Mouse (Mus musculus) forebrain, embryonic 11.5 days (tissue): ENCODE data around the gene Kdm5c. TPM values are rescaled to one million over a fixed set of nuclear protein-coding genes. Genes with fewer than 3 reads are reported as not detected.

ENCODE experiments used
- ATAC-seq: fragments of 200-750 bp; cut with Nextera tagmentation; replicated peaks from 2 replicates; pipeline ENCODE4 v1.8.0; 2017; ENCODE audit warnings: moderate TSS enrichment; ENCODE audit not compliant: low FRiP score
- DNase-seq: peaks from one replicate; pipeline ENCODE4 v3.0.0-alpha.2; 2017; ENCODE audit warnings: low spot score
- H3K27ac ChIP-seq: fragments of 300-500 bp; sonication (generic); 2 replicates; pipeline ENCODE4 v1.5.1; 2014; ENCODE audit warnings: low read depth, low read length
- H3K27me3 ChIP-seq: fragments of 300-500 bp; sonication (generic); 2 replicates; pipeline ENCODE4 v1.6.1; 2014; ENCODE audit warnings: mild to moderate bottlenecking, low read length, mixed read lengths; ENCODE audit not compliant: control insufficient read depth, insufficient read depth
- H3K36me3 ChIP-seq: fragments of 300-500 bp; sonication (generic); 2 replicates; pipeline ENCODE4 v1.6.1; 2014; ENCODE audit warnings: mild to moderate bottlenecking, low read length, moderate library complexity, mixed read lengths; ENCODE audit not compliant: control insufficient read depth, insufficient read depth
- H3K4me1 ChIP-seq: fragments of 300-500 bp; sonication (generic); replicated peaks from 2 replicates; pipeline ENCODE4 v1.6.1; 2014; ENCODE audit warnings: low read length, mixed read lengths; ENCODE audit not compliant: control insufficient read depth, insufficient read depth
- H3K4me2 ChIP-seq: fragments of 300-500 bp; sonication (generic); 2 replicates; pipeline ENCODE4 v1.6.1; 2014; ENCODE audit warnings: low read depth, mild to moderate bottlenecking, low read length, moderate library complexity, mixed read lengths; ENCODE audit not compliant: severe bottlenecking
- H3K4me3 ChIP-seq: fragments of 300-500 bp; sonication (generic); 2 replicates; pipeline ENCODE4 v1.5.1; 2014; ENCODE audit warnings: low read depth, low read length
- H3K9ac ChIP-seq: fragments of 300-500 bp; sonication (generic); 2 replicates; pipeline ENCODE4 v1.6.1; 2014; ENCODE audit warnings: low read length
- H3K9me3 ChIP-seq: fragments of 300-500 bp; sonication (generic); 2 replicates; pipeline ENCODE4 v1.6.1; 2016; ENCODE audit warnings: low read length, mixed read lengths; ENCODE audit not compliant: control insufficient read depth
- WGBS: fragments of 180-500 bp; shearing (Covaris S2); extraction: QIAGEN DNeasy Blood & Tissue Kit; methylation state at CpG from one replicate; pipeline ENCODE4 v1.1.7; 2014; 5-methylcytosine and 5-hydroxymethylcytosine counted together
- polyA plus RNA-seq: library from polyadenylated mRNA; unstranded; fragments of >200 nt; fragmentation: Nextera tagmentation; extraction: Ambion mirVana; gene quantifications from 2 replicates; pipeline ENCODE4 v1.2.1, GENCODE M21; 2014

The Kdm5c gene
- polyA plus RNA-seq, 1 experiment from 2014 or later, result 46.3 TPM

DNA sequence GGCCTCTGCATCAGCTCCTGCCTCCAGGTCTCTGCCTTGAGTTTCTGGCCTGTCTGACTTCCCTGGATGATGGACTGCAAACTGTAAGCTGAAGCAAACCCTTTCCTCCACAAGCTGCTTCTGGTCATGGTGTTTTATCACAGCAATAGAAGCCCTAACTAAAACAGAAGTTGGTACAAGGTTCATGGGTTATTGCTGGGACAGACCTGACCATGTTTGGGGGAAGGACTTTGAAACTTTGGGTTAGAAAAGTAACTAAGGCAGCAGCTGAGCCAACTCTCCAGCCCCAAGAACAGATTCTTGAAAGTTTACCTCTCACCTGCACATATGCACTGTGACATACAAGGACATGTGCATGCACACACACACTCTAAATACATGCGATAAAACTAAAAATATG, 27.3 kb upstream of the Kdm5c start:
- Histone ChIP-seq H3K27me3 (peaks cover 57% of the 10 kb centered on the region), H3K9ac (no peak overlapping the region), H3K9me3 (no peaks in the 10 kb centered on the region), H3K36me3 (no peaks in the 10 kb centered on the region), H3K4me3 (no peak overlapping the region), H3K4me1 (peaks cover 3% of the 10 kb centered on the region; the same call in 1 of the 2 replicates), H3K4me2 (no peak overlapping the region), H3K27ac (no peak overlapping the region)
- 97% methylated on average over 1 of the region's 1 CpGs for WGBS
- no peak for DNase-seq
- ATAC-seq, result no peak

DNA sequence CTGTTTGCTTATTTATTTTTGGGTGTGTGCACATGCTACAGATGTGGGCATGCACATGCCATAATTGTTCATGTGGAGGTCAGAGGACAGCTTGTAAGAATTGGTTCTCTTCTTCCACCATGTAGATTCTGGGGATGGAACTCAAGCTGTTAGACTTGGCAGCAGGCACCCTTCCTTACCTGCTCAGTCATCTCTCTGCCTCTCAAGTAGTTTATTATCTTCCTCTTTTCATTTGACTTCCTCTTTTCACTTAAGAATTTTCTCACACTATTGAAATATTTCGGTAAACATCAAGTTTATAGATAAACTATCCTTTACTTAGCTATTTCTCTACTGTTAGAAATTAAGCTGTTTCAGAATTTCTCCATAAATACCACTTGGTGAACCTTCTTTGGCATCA, 18.1 kb upstream of the Kdm5c start:
- Histone ChIP-seq H3K4me3 (no peak overlapping the region), H3K9me3 (no peaks in the 10 kb centered on the region), H3K4me1 (no peaks in the 10 kb centered on the region), H3K9ac (no peak overlapping the region), H3K36me3 (no peaks in the 10 kb centered on the region), H3K27ac (no peak overlapping the region), H3K4me2 (no peak overlapping the region), H3K27me3 (peaks cover 44% of the 10 kb centered on the region)
- WGBS, result 80% methylated on average over 1 of the region's 1 CpGs
- DNase-seq, result no peak
- ATAC-seq, result no peak

- Histone ChIP-seq H3K9ac (no peak overlapping the region), H3K4me3 (no peak overlapping the region), H3K4me2 (no peak overlapping the region), H3K36me3 (no peaks in the 10 kb centered on the region), H3K27me3 (peaks cover 48% of the 10 kb centered on the region), H3K9me3 (no peaks in the 10 kb centered on the region), H3K4me1 (no peaks in the 10 kb centered on the region), H3K27ac (no peak overlapping the region)
- WGBS, result 93% methylated on average over 2 of the region's 2 CpGs
- ATAC-seq, result no peak
- DNase-seq, result no peak
Observed at GRCm38 (mm10) chrX:152218529-152218928, 14.3 kb upstream of the Kdm5c start.

- Histone ChIP-seq H3K27me3 (peaks cover 65% of the 10 kb centered on the region), H3K4me1 (no peaks in the 10 kb centered on the region), H3K4me2 (no peak overlapping the region), H3K9me3 (no peaks in the 10 kb centered on the region), H3K36me3 (no peaks in the 10 kb centered on the region), H3K9ac (no peak overlapping the region), H3K4me3 (no peak overlapping the region), H3K27ac (no peak overlapping the region)
- no peak for DNase-seq
- ATAC-seq, result no peak
- WGBS, result 63% methylated on average over 4 of the region's 4 CpGs
Observed at GRCm38 (mm10) chrX:152221721-152222120, 11.1 kb upstream of the Kdm5c start.

- Histone ChIP-seq H3K27ac (no peak overlapping the region), H3K4me3 (no peak overlapping the region), H3K9ac (no peak overlapping the region), H3K36me3 (no peaks in the 10 kb centered on the region), H3K27me3 (peaks cover 64% of the 10 kb centered on the region), H3K4me1 (no peaks in the 10 kb centered on the region), H3K9me3 (no peaks in the 10 kb centered on the region), H3K4me2 (no peak overlapping the region)
- WGBS, result 64% methylated on average over 8 of the region's 9 CpGs
- ATAC-seq (no peak), DNase-seq (no peak)
Observed at GRCm38 (mm10) chrX:152222226-152222625, 10.6 kb upstream of the Kdm5c start.

GRCm38 (mm10) chrX:152223313-152223712, 9.5 kb upstream of the Kdm5c start:
- no peaks in the 10 kb centered on the region for H3K9me3 ChIP-seq
- no peaks in the 10 kb centered on the region for H3K36me3 ChIP-seq
- H3K27me3 ChIP-seq, result peaks cover 62% of the 10 kb centered on the region
- DNase-seq, result no peak
- H3K9ac ChIP-seq, result no peak overlapping the region
- no peak overlapping the region for H3K27ac ChIP-seq
- H3K4me1 ChIP-seq, result no peaks in the 10 kb centered on the region
- 87% methylated on average over 6 of the region's 6 CpGs for WGBS
- no peak overlapping the region for H3K4me3 ChIP-seq
- H3K4me2 ChIP-seq, result no peak overlapping the region
- no peak for ATAC-seq

GRCm38 (mm10) chrX:152224280-152224679, 8.5 kb upstream of the Kdm5c start:
- ATAC-seq (no peak), DNase-seq (no peak)
- Histone ChIP-seq H3K9ac (no peak overlapping the region), H3K4me2 (no peak overlapping the region), H3K4me3 (no peak overlapping the region), H3K27me3 (peaks cover 52% of the 10 kb centered on the region), H3K4me1 (no peaks in the 10 kb centered on the region), H3K36me3 (no peaks in the 10 kb centered on the region), H3K9me3 (no peaks in the 10 kb centered on the region), H3K27ac (no peak overlapping the region)
- 75% methylated on average over 5 of the region's 5 CpGs for WGBS

- no peaks in the 10 kb centered on the region for H3K9me3 ChIP-seq
- WGBS, result 35% methylated on average over 3 of the region's 3 CpGs
- peak overlapping the region; percentile 90 for H3K4me3 ChIP-seq
- peak overlapping the region; percentile 70 for H3K4me2 ChIP-seq
- H3K4me1 ChIP-seq, result peaks cover 3% of the 10 kb centered on the region
- peak overlapping the region; percentile 86 for H3K9ac ChIP-seq
- H3K36me3 ChIP-seq, result no peaks in the 10 kb centered on the region; the same call in 1 of the 2 replicates
- no peaks in the 10 kb centered on the region for H3K27me3 ChIP-seq
- ATAC-seq, result no peak
- no peak for DNase-seq
- H3K27ac ChIP-seq, result no peak overlapping the region
Observed at GRCm38 (mm10) chrX:152234125-152234524, 1.3 kb downstream of the Kdm5c start.

DNA sequence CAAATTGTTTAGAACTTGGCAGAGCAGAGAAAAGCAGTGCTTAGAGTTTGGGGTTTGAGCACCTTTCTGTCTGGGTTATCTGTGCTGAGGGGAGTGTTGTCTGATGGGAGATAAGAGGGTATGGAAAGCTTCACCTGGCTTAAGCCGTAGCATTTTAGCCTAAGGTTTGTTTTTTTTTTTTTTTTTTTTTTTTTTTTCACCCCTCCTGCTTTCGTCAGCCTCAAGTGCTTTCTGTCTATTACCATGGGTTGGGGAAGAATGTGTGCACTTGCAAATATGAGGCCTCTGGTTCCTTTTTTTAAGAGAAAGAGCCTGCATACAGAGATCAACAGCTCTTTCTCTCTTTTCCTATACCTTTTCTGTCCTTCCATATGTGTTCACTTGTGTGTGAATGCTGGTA, 2.9 kb downstream of the Kdm5c start:
- Histone ChIP-seq H3K27ac (no peak overlapping the region), H3K4me2 (no peak overlapping the region), H3K9ac (no peak overlapping the region), H3K4me1 (peaks cover 3% of the 10 kb centered on the region), H3K27me3 (no peaks in the 10 kb centered on the region), H3K4me3 (no peak overlapping the region), H3K9me3 (no peaks in the 10 kb centered on the region), H3K36me3 (no peaks in the 10 kb centered on the region; the same call in 1 of the 2 replicates)
- DNase-seq (no peak), ATAC-seq (no peak)
- WGBS, result 87% methylated on average over 2 of the region's 2 CpGs
